Mouse (Mus musculus) layer of hippocampus, adult 2 months (tissue): ENCODE data around the gene Apba2. TPM values are rescaled to one million over a fixed set of nuclear protein-coding genes. Genes with fewer than 3 reads are reported as not detected.
A peak's percentile ranks its signal among the peaks of the same experiment; 100 is the strongest.

Experiments
- DNase-seq, 2 experiments: peaks; one replicate each; pipeline ENCODE4 v3.0.0; 2022; ENCODE audit warnings: low spot score in 2 of 2
- H3K27ac ChIP-seq: fragments of 200-600 bp; 2 replicates; pipeline ENCODE4 v1.8.1; 2022
- H3K4me3 ChIP-seq: fragments of 200-600 bp; 2 replicates; pipeline ENCODE4 v1.8.1; 2022; ENCODE audit warnings: mild to moderate bottlenecking
- CTCF ChIP-seq: fragments of 200-600 bp; conservative IDR thresholded peaks from 2 replicates; pipeline ENCODE4 v1.8.1; 2022; ENCODE audit warnings: antibody characterized with exemption, mild to moderate bottlenecking, moderate library complexity
- total RNA-seq, 2 experiments: library from RNA; stranded (reverse); gene quantifications; 2 replicates each; pipeline ENCODE4 v1.2.3; 2021

Apba2 gene
- total RNA-seq, 2 experiments from 2014 or later, result 249 to 259 TPM

GRCm38 (mm10) chr7:64785040-64785439 is 283.5 kb downstream of the Apba2 start:
- H3K27ac ChIP-seq, result peak overlapping the region; percentile 32; the same call in 1 of the 2 replicates
- TF ChIP-seq CTCF, result no peak
- DNase-seq, result no peak
- no peak overlapping the region for H3K4me3 ChIP-seq

GRCm38 (mm10) chr7:64791145-64791544 is 289.6 kb downstream of the Apba2 start:
- Histone ChIP-seq H3K27ac (no peak overlapping the region), H3K4me3 (no peak overlapping the region)
- TF ChIP-seq CTCF, result no peak
- no peak for DNase-seq

GRCm38 (mm10) chr7:64792031-64792430 is 290.5 kb downstream of the Apba2 start:
- no peak for DNase-seq
- Histone ChIP-seq H3K27ac (no peak overlapping the region), H3K4me3 (no peak overlapping the region)
- no peak for TF ChIP-seq CTCF

GRCm38 (mm10) chr7:64795554-64795953 is 294.0 kb downstream of the Apba2 start:
- H3K27ac ChIP-seq, result no peak overlapping the region
- DNase-seq, result no peak
- TF ChIP-seq CTCF, result no peak
- H3K4me3 ChIP-seq, result no peak overlapping the region

Other genes starting within 250 kb of the Apba2 start
- 10 to 100 TPM; 14.9 to 18.7 TPM for gene Mtmr10, start 214.1 kb upstream of the Apba2 start, total RNA-seq
- gene Fan1, start 127.6 kb upstream of the Apba2 start, total RNA-seq, result 10 to 100 TPM; 13.3 to 14.0 TPM
- 10 to 100 TPM; 22.9 to 26.1 TPM for gene Mphosph10, start 109.4 kb upstream of the Apba2 start, total RNA-seq
- 10 to 100 TPM; 50.0 to 51.5 TPM for gene Mcee, start 109.1 kb upstream of the Apba2 start, total RNA-seq